In genomic region chr4:98436664-98437363, GRCm38 (mm10) we compare ENCODE assay signal across 9 mouse cellular contexts. TPM values are rescaled to one million over a fixed set of nuclear protein-coding genes. Genes with fewer than 3 reads are reported as not detected.
DNase-seq lines count a peak whose midpoint lies in the region; ATAC-seq and TF ChIP-seq lines count a peak whose summit lies in the region.
"Had no signal": no experiment of that assay in that cellular context is flagged by ENCODE, and none has a peak within 500 bp of the region (broad histone marks: within the 10 kb centered on the region; RNA-seq: fewer than 3 reads in every experiment).

No protein-coding gene starts in this region.

- TF ChIP-seq CTCF in gastrocnemius, adult 2 months (IDR thresholded peaks at IDR 0.05), result no peak
- no peak for TF ChIP-seq CTCF in bone marrow, adult 2 months (IDR thresholded peaks at IDR 0.05; ENCODE audit: control insufficient read depth, insufficient read depth, low read length)

- H3K27ac ChIP-seq in gastrocnemius, adult 2 months, result peak overlapping the region; percentile 70
- peak overlapping the region; percentile 69 for H3K27ac ChIP-seq in bone marrow, adult 2 months (ENCODE audit: control insufficient read depth, insufficient read depth, low read depth, low read length, poor library complexity)
- H3K27ac ChIP-seq in hindbrain, embryonic 16.5 days (ENCODE audit: low read depth, low read length), result no peak overlapping the region

- H3K36me3 ChIP-seq in hindbrain, embryonic 16.5 days (ENCODE audit: control insufficient read depth, insufficient read depth, low read length), result peaks cover 2% of the 10 kb centered on the region; the same call in 1 of the 2 replicates

- TF ChIP-seq POLR2A in bone marrow, adult 2 months (IDR thresholded peaks at IDR 0.05; ENCODE audit: borderline replicate concordance, control insufficient read depth, low read depth, low read length), result no peak

- H3K9ac ChIP-seq in hindbrain, embryonic 16.5 days (ENCODE audit: low read depth, low read length), result no peak overlapping the region

- no peak for DNase-seq in gastrocnemius, adult 2 months
- DNase-seq in gastrocnemius, postnatal 10 days, result no peak
- DNase-seq in kidney, postnatal 36 days, result peak; percentile 13 to 19
- peak; percentile 39 for DNase-seq in skeletal muscle tissue, adult 2 months (ENCODE audit: low read depth, low spot score)
- no peak for DNase-seq in layer of hippocampus, postnatal 10 days (ENCODE audit: low spot score in 2 of 2)
- no peak for DNase-seq in urinary bladder, adult 18-20 months (ENCODE audit: low spot score in 2 of 2)

- no peaks in the 10 kb centered on the region for H3K27me3 ChIP-seq in hindbrain, embryonic 16.5 days (replicated peaks; ENCODE audit: control insufficient read depth, insufficient read depth, low read length)
- H3K27me3 ChIP-seq: Patski had no signal

- intact Hi-C loops in gastrocnemius, adult 2 months (cut with DNase I), result no loop called here

- peaks cover 2% of the 10 kb centered on the region; the same call in 1 of the 2 replicates for H3K4me1 ChIP-seq in bone marrow, adult 2 months (ENCODE audit: control insufficient read depth, insufficient read depth, low read length)
- H3K4me1 ChIP-seq in hindbrain, embryonic 16.5 days (ENCODE audit: control insufficient read depth, insufficient read depth, low read depth, low read length), result no peaks in the 10 kb centered on the region

- H3K4me3 ChIP-seq in gastrocnemius, adult 2 months, result peak overlapping the region; percentile 65
- H3K4me3 ChIP-seq in bone marrow, adult 2 months (replicated peaks; ENCODE audit: control insufficient read depth, low read depth, low read length), result peak overlapping the region; percentile 77
- no peak overlapping the region for H3K4me3 ChIP-seq in hindbrain, embryonic 16.5 days (ENCODE audit: low read length)

- WGBS in bone marrow, adult 2 months, result 2% methylated on average over 12 of the region's 12 CpGs
- WGBS in hindbrain, embryonic 16.5 days, result 67% methylated on average over 12 of the region's 12 CpGs

- no peak for ATAC-seq in hindbrain, embryonic 16.5 days
- ATAC-seq: Patski had no signal

- H3K9me3 ChIP-seq in hindbrain, embryonic 16.5 days (ENCODE audit: control insufficient read depth, low read length), result no peaks in the 10 kb centered on the region

- H3K4me2 ChIP-seq in hindbrain, embryonic 16.5 days (ENCODE audit: low read length), result no peak overlapping the region

RNA-seq across cellular contexts. Expression of gene Patj, which starts 41.2 kb away (rescaled TPM):
- 1 to 10 TPM; 2.4 to 6.2 TPM for total RNA-seq in gastrocnemius, adult 2 months (2021)
- 1 to 10 TPM; 4.7 to 5.9 TPM for total RNA-seq in gastrocnemius, postnatal 10 days (2021)
- 2.6 and 2.8 TPM in 2 replicates for polyA plus RNA-seq in bone marrow, adult 2 months (2011; ENCODE audit: insufficient read depth, insufficient read length, low replicate concordance, missing spikeins)
- polyA plus RNA-seq in hindbrain, embryonic 16.5 days (2015; fragmentation: Nextera tagmentation; extraction: Ambion mirVana), result 8.6 and 8.7 TPM in 2 replicates
- 1 to 10 TPM; 5.2 to 8.7 TPM for total RNA-seq in layer of hippocampus, postnatal 10 days (2021)

RNA-seq across cellular contexts. Expression of gene Tm2d1, which starts 53.7 kb away (rescaled TPM):
- total RNA-seq in gastrocnemius, adult 2 months (2021), result 10 to 100 TPM; 35.1 to 39.4 TPM
- 10 to 100 TPM; 28.2 to 30.0 TPM for total RNA-seq in gastrocnemius, postnatal 10 days (2021)
- 7.4 and 14.8 TPM in 2 replicates for polyA plus RNA-seq in bone marrow, adult 2 months (2011; ENCODE audit: insufficient read depth, insufficient read length, low replicate concordance, missing spikeins)
- 136 and 143 TPM in 2 replicates for polyA plus RNA-seq in hindbrain, embryonic 16.5 days (2015; fragmentation: Nextera tagmentation; extraction: Ambion mirVana)
- 10 to 100 TPM; 35.9 to 46.7 TPM for total RNA-seq in layer of hippocampus, postnatal 10 days (2021)

Comparison
In these comparisons a context has a peak if more than half of its experiments do, and no peak if none do; other contexts are left out.
1. DNase-seq: peak in kidney, postnatal 36 days (2 of 2) and skeletal muscle tissue, adult 2 months (single experiment); none in gastrocnemius, adult 2 months (single experiment), gastrocnemius, postnatal 10 days (single experiment), layer of hippocampus, postnatal 10 days (0 of 2) and urinary bladder, adult 18-20 months (0 of 2).